Mouse (Mus musculus) small intestine, adult 2 months (tissue): ENCODE results near the gene G430095P16Rik.

Experiments
- CTCF ChIP-seq: fragments of 200-500 bp; IDR thresholded peaks from 2 replicates; pipeline ENCODE4 v1.5.1; 2012; ENCODE audit warnings: low read depth, mild to moderate bottlenecking, control low read depth, inconsistent platforms, low read length, moderate library complexity, mixed read lengths; ENCODE audit not compliant: insufficient replicate concordance, insufficient read length; ENCODE audit errors: extremely low read depth
- POLR2A ChIP-seq: fragments of 200-500 bp; IDR thresholded peaks from 2 replicates; pipeline ENCODE4 v1.6.1; 2012; ENCODE audit warnings: low read depth, mild to moderate bottlenecking, control low read depth, inconsistent platforms, low read length, moderate library complexity

DNA sequence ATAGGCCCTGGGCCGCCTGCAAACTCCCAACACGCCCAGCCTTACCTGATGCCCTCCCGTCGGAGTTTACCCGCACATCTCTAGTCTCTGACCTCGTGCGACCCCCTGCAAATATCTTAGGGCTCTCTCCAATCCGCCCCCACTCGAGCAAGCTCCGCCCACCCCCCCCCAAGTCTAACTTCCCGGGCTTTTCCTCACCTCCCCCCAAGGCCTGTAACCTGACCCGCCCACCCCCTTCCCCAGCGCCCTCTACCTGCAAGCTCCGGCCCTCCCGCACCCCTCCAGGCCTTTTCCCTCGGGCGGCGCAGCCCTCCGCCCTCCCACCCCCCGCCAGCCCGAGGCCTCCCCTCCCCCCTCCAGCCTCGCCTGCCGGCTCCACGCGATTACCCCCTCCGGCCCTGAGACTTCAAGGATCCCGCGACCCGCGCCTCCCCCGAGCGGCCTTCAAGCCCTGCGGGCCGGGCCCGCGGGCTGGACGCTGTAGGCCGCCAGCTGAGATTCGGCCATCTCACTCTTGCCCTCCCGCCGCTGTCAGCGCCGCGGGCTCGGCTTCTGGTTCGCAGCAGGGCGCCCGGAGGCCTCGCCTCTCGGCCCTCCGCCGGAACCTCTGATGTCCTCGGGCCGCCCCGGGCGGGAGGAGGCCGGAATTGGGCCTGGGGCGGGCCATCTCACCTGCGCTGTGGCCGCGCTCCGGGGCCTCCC lies 35.7 kb upstream of the G430095P16Rik start:
- TF ChIP-seq CTCF (no peak), POLR2A (no peak)
